Mouse (Mus musculus) MEL (cell line): Measurements from ENCODE around the gene Gm11627. TPM values are rescaled to one million over a fixed set of nuclear protein-coding genes. Genes with fewer than 3 reads are reported as not detected.

Source experiments
- DNase-seq: peaks from one replicate; pipeline ENCODE4 v3.0.0; 2011; ENCODE audit warnings: low read depth, low spot score
- H3K27ac ChIP-seq: 2 replicates; pipeline ENCODE4 v1.5.1; 2012; ENCODE audit warnings: low read depth, mild to moderate bottlenecking, control low read depth, low read length, moderate library complexity; ENCODE audit not compliant: control insufficient read depth
- H3K27me3 ChIP-seq, 2 experiments: fragments of 150-350 bp in 1 of 2; sonication (generic) in 1 of 2; 2 replicates each; pipeline ENCODE4 v1.6.1; 2012; ENCODE audit warnings: low read length in 2 of 2, mild to moderate bottlenecking in 2 of 2, improper control_type of control experiment in 1 of 2, moderate library complexity in 1 of 2; ENCODE audit not compliant: insufficient read depth in 2 of 2, control insufficient read depth in 1 of 2
- H3K36me3 ChIP-seq, 2 experiments: 2 replicates each; pipeline ENCODE4 v1.6.1; 2012 to 2014; ENCODE audit warnings: low read length in 2 of 2, improper control_type of control experiment in 1 of 2, inconsistent platforms in 1 of 2, mild to moderate bottlenecking in 1 of 2; ENCODE audit not compliant: insufficient read depth in 2 of 2, control insufficient read depth in 1 of 2
- H3K4me1 ChIP-seq, 2 experiments: fragments of 150-350 bp in 1 of 2; sonication (generic) in 1 of 2; 2 replicates each; pipeline ENCODE4 v1.6.1; 2012; ENCODE audit warnings: low read length in 2 of 2, improper control_type of control experiment in 1 of 2, mild to moderate bottlenecking in 1 of 2; ENCODE audit not compliant: insufficient read depth in 2 of 2, control insufficient read depth in 1 of 2
- H3K4me3 ChIP-seq, 2 experiments: fragments of 150-350 bp in 1 of 2; sonication (generic) in 1 of 2; 2 replicates each; pipeline ENCODE4 v1.5.1; 2012; ENCODE audit warnings: low read depth in 2 of 2, low read length in 2 of 2, mild to moderate bottlenecking in 2 of 2, moderate library complexity in 2 of 2, control low read depth in 1 of 2, improper control_type of control experiment in 1 of 2; ENCODE audit not compliant: control insufficient read depth in 1 of 2, insufficient read depth in 1 of 2
- H3K79me2 ChIP-seq: 2 replicates; pipeline ENCODE4 v1.6.1; 2012; ENCODE audit warnings: mild to moderate bottlenecking, low read length, moderate library complexity; ENCODE audit not compliant: control insufficient read depth, poor library complexity, insufficient read depth
- H3K9ac ChIP-seq: 2 replicates; pipeline ENCODE4 v1.6.1; 2012; ENCODE audit warnings: low read depth, mild to moderate bottlenecking, control low read depth, low read length, moderate library complexity; ENCODE audit not compliant: control insufficient read depth, poor library complexity, severe bottlenecking
- H3K9me3 ChIP-seq: fragments of 150-350 bp; sonication (generic); replicated peaks from 2 replicates; pipeline ENCODE4 v1.6.1; 2012; ENCODE audit warnings: mild to moderate bottlenecking, low read length, improper control_type of control experiment, moderate library complexity; ENCODE audit not compliant: insufficient read depth
- BHLHE40 ChIP-seq: IDR thresholded peaks from 2 replicates; pipeline ENCODE4 v1.6.1; 2012; ENCODE audit warnings: low read depth, mild to moderate bottlenecking, inconsistent platforms, low read length, improper control_type of control experiment, borderline replicate concordance
- CHD1 ChIP-seq: IDR thresholded peaks from 2 replicates; pipeline ENCODE4 v1.6.1; 2012; ENCODE audit warnings: low read depth, mild to moderate bottlenecking, inconsistent platforms, low read length, improper control_type of control experiment
- CTCF ChIP-seq, 3 experiments: IDR thresholded peaks in 2 of 3; conservative IDR thresholded peaks in 1 of 3; 2 replicates each; pipeline ENCODE4 v1.5.1; 2011 to 2012; ENCODE audit warnings: low read length in 3 of 3, low read depth in 2 of 3, mild to moderate bottlenecking in 2 of 3, improper control_type of control experiment in 1 of 3, inconsistent platforms in 1 of 3, mixed read lengths in 1 of 3, moderate library complexity in 1 of 3; ENCODE audit not compliant: control insufficient read depth in 1 of 3, insufficient read depth in 1 of 3, poor library complexity in 1 of 3, severe bottlenecking in 1 of 3
- EP300 ChIP-seq, 2 experiments: IDR thresholded peaks; 2 replicates each; pipeline ENCODE4 v1.6.1; 2011; ENCODE audit warnings: improper control_type of control experiment in 2 of 2, low read length in 2 of 2, low read depth in 1 of 2, mild to moderate bottlenecking in 1 of 2
- ETS1 ChIP-seq: IDR thresholded peaks from 2 replicates; pipeline ENCODE4 v1.6.1; 2012; ENCODE audit warnings: low read depth, mild to moderate bottlenecking, inconsistent platforms, low read length, improper control_type of control experiment, moderate library complexity
- GABPA ChIP-seq: IDR thresholded peaks from 2 replicates; pipeline ENCODE4 v1.6.1; 2012; ENCODE audit warnings: low read depth, mild to moderate bottlenecking, inconsistent platforms, low read length, improper control_type of control experiment, moderate library complexity
- GATA1 ChIP-seq: IDR thresholded peaks from 2 replicates; pipeline ENCODE4 v1.6.1; 2011; ENCODE audit warnings: low read depth, low read length, improper control_type of control experiment
- KAT2A ChIP-seq: conservative IDR thresholded peaks from 2 replicates; pipeline ENCODE4 v1.6.1; 2012; ENCODE audit warnings: low read depth, low read length, improper control_type of control experiment, inconsistent platforms
- MAZ ChIP-seq: IDR thresholded peaks from 2 replicates; pipeline ENCODE4 v1.6.1; 2012; ENCODE audit warnings: low read depth, mild to moderate bottlenecking, inconsistent platforms, low read length, improper control_type of control experiment
- MXI1 ChIP-seq: IDR thresholded peaks from 2 replicates; pipeline ENCODE4 v1.6.1; 2011; ENCODE audit warnings: mild to moderate bottlenecking, low read depth, low read length, improper control_type of control experiment
- MYB ChIP-seq: IDR thresholded peaks from 2 replicates; pipeline ENCODE4 v1.6.1; 2011; ENCODE audit warnings: mild to moderate bottlenecking, low read depth, low read length, improper control_type of control experiment
- MYC ChIP-seq: IDR thresholded peaks from 2 replicates; pipeline ENCODE4 v1.6.1; 2011; ENCODE audit warnings: low read depth, mild to moderate bottlenecking, low read length, improper control_type of control experiment, moderate library complexity
- POLR2AphosphoS2 ChIP-seq: IDR thresholded peaks from 2 replicates; pipeline ENCODE4 v1.6.1; 2011; ENCODE audit warnings: low read length, improper control_type of control experiment
- TAL1 ChIP-seq: IDR thresholded peaks from 2 replicates; pipeline ENCODE4 v1.6.1; 2012; ENCODE audit warnings: mild to moderate bottlenecking, inconsistent platforms, low read length, moderate library complexity, mixed read lengths
- ZC3H11A ChIP-seq: IDR thresholded peaks from 2 replicates; pipeline ENCODE4 v1.6.1; 2012; ENCODE audit warnings: low read depth, mild to moderate bottlenecking, inconsistent platforms, low read length, improper control_type of control experiment
- ZMIZ1 ChIP-seq: IDR thresholded peaks from 2 replicates; pipeline ENCODE4 v1.6.1; 2012; ENCODE audit warnings: low read depth, mild to moderate bottlenecking, inconsistent platforms, low read length, improper control_type of control experiment, moderate library complexity
- polyA plus RNA-seq, 2 experiments: library from polyadenylated mRNA; stranded (reverse) in 1 of 2; unstranded in 1 of 2; fragments of >175 nt in 1 of 2; fragments of >200 nt in 1 of 2; gene quantifications; 2 replicates each; pipeline versions ENCODE4 v1.2.1 to v1.2.4; 2012; ENCODE audit warnings: low replicate concordance in 2 of 2, low read depth in 1 of 2; ENCODE audit not compliant: insufficient read length in 2 of 2, insufficient read depth in 1 of 2, missing spikeins in 1 of 2
- total RNA-seq: library from RNA; depleted of rRNA; stranded (reverse); fragments of 300-350 nt; gene quantifications from 2 replicates; pipeline ENCODE4 v1.2.3, GENCODE M21; 2012

Gene Gm11627
- total and polyA plus RNA-seq, 3 experiments = 0.13 to 0.35 TPM; not detected in 1

DNA sequence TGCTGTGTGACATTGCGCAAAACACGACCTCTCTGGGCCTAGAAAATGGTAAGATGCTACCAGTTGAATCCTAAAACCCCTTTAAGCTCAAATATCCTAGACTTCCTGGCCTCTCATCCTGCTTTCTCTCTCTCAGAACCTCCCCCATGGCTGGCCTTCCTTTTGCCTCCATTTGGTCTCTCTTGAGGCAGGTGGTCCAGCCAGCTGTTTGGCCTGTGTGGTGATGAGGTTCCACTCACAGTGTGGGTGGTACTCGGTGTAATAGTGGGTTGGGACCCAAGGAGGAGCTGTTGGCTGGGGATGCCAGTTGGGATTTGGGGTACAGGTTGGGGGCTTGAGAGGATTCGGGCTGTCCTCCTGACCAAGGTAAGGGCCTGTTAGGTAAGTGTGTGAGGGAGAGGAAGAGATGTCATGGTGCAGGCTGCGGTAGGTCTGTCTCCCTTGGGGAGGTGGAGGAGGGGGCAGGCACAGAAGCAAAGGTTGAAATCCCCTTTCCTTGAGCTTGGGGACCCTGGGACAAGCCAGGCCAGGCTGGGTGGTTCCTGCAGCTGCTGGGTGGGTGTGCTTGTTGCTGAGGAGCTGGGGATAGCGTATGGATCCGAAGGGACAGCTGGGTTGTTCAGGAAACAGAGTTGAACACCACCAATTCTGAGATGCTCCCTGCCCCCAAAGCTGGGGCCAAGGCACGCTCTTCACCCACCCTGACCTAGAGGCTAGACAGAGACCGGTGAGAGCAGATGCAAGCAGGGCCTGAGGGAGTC is 48.1 kb upstream of the Gm11627 start:
- no peaks in the 10 kb centered on the region for H3K4me1 ChIP-seq
- H3K4me3 ChIP-seq = no peak overlapping the region
- no peak overlapping the region for H3K27ac ChIP-seq
- TF ChIP-seq GABPA (no peak), ZMIZ1 (no peak)
- H3K79me2 ChIP-seq = no peaks in the 10 kb centered on the region
- no peak for DNase-seq
- H3K27me3 ChIP-seq = peaks cover 18 to 20% of the 10 kb centered on the region in 2 experiments
- H3K9me3 ChIP-seq = no peaks in the 10 kb centered on the region
- H3K9ac ChIP-seq = no peak overlapping the region
- H3K36me3 ChIP-seq = no peaks in the 10 kb centered on the region

DNA sequence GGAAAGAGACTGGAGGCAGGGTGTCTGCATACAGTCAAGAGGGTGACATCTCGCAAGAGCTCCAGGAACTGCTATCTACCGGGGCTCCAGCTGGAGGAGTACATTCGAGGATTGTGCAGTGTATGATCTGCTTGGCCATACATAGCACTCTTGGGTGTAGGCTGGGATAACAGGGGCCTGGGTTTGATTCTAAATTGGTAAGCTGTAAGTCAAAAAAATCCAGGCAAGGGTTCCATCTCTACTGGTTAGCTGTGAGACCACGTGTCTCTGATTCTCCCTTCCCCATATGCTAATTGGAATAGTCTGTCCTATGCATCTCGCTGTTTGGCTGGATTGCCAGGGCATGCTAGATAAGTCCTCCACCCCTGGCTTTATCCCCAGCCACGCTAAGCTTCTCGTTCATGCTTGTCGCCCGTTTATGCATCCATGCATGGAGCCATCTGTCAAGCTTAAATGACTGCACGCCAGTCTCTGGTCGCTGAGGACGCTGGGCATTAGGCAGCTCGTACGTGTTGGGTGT is 45.7 kb upstream of the Gm11627 start:
- Histone ChIP-seq H3K27me3 (peaks cover 12 to 14% of the 10 kb centered on the region in 2 experiments), H3K27ac (no peak overlapping the region), H3K79me2 (no peaks in the 10 kb centered on the region), H3K4me1 (no peaks in the 10 kb centered on the region), H3K36me3 (no peaks in the 10 kb centered on the region), H3K9me3 (no peaks in the 10 kb centered on the region), H3K4me3 (no peak overlapping the region), H3K9ac (no peak overlapping the region)
- no peak for DNase-seq
- no peak for TF ChIP-seq MAZ
- no peak for TF ChIP-seq BHLHE40
- no peak for TF ChIP-seq KAT2A
- no peak for TF ChIP-seq MYC
- no peak for TF ChIP-seq CTCF (IDR thresholded peaks at IDR 0.05 in 2 of 3, conservative IDR thresholded peaks at IDR 0.05 in 1 of 3; ENCODE audit: control insufficient read depth in 1 of 3, insufficient read depth in 1 of 3, low read depth in 2 of 3, low read length in 3 of 3, poor library complexity in 1 of 3, severe bottlenecking in 1 of 3)
- no peak for TF ChIP-seq CHD1
- no peak for TF ChIP-seq ZC3H11A
- no peak for TF ChIP-seq MXI1
- TF ChIP-seq EP300 (IDR thresholded peaks at IDR 0.05; ENCODE audit: low read depth in 1 of 2, low read length in 2 of 2) = no peak
- no peak for TF ChIP-seq MYB
- TF ChIP-seq TAL1 = no peak
- TF ChIP-seq ETS1 = no peak
- no peak for TF ChIP-seq GATA1
- no peak for TF ChIP-seq POLR2AphosphoS2
